Mouse (Mus musculus) embryonic fibroblast, embryonic 13.5 days (primary cell): ENCODE measurements around the gene Aif1.

Source experiments
- CTCF ChIP-seq: IDR thresholded peaks from 2 replicates; pipeline ENCODE4 v1.5.1; 2011; ENCODE audit warnings: mild to moderate bottlenecking, control low read depth, low read length, moderate library complexity, borderline replicate concordance; ENCODE audit not compliant: insufficient read depth
- POLR2A ChIP-seq: IDR thresholded peaks from 2 replicates; pipeline ENCODE4 v1.6.1; 2011; ENCODE audit warnings: low read depth, mild to moderate bottlenecking, control low read depth, low read length, moderate library complexity

DNA sequence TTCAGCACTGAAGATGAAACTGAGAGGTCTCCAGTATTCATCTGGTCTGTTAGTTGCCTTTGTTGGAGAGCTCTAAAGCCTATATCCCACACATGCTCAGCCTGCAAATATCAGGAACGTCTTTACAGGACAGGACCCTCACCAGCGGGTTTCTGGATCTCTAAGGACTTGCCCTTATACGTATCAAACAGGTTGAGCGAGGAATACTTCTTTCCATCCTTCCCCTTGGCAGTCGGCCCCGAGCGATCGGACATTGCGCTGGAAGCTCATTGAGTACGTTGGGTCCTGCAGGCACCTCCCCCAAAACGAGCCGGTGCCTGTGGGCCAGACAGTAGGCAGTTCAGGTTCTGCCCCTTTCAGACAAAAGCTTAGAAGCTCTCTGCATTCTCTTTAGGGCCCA lies 13.1 kb downstream of the Aif1 start:
- TF ChIP-seq POLR2A: no peak
- TF ChIP-seq CTCF: no peak
